Mouse (Mus musculus) liver, adult 2 months (tissue): ENCODE data around the gene Wnt3a.

ENCODE experiments used
- CTCF ChIP-seq: fragments of 200-500 bp; IDR thresholded peaks from 2 replicates; pipeline ENCODE4 v1.5.1; 2011; ENCODE audit warnings: low read depth, low read length, control low read depth
- POLR2A ChIP-seq: fragments of 200-500 bp; IDR thresholded peaks from 2 replicates; pipeline ENCODE4 v1.6.1; 2011; ENCODE audit warnings: low read length, control low read depth; ENCODE audit not compliant: insufficient read depth; ENCODE audit errors: extremely low read depth

GRCm38 (mm10) chr11:59209580-59209979 lies 81.0 kb downstream of the Wnt3a start:
- TF ChIP-seq POLR2A = no peak
- TF ChIP-seq CTCF = no peak
